Mouse (Mus musculus) hindbrain, postnatal 0 days (tissue): ENCODE data around the gene Ltbp4. TPM values are rescaled to one million over a fixed set of nuclear protein-coding genes. Genes with fewer than 3 reads are reported as not detected.

Experiments
- ATAC-seq: fragments of 200-750 bp; cut with Nextera tagmentation; 2 replicates; pipeline ENCODE4 v1.8.0; 2017; ENCODE audit warnings: mild to moderate bottlenecking, moderate TSS enrichment, moderate library complexity
- DNase-seq: peaks from one replicate; pipeline ENCODE4 v3.0.0-alpha.2; 2015; ENCODE audit warnings: low spot score
- H3K27ac ChIP-seq: fragments of 300-500 bp; sonication (generic); 2 replicates; pipeline ENCODE4 v1.5.1; 2014; ENCODE audit warnings: mild to moderate bottlenecking
- H3K27me3 ChIP-seq: fragments of 300-500 bp; sonication (generic); 2 replicates; pipeline ENCODE4 v1.6.1; 2014; ENCODE audit warnings: low read length, mixed read lengths; ENCODE audit not compliant: insufficient read depth
- H3K36me3 ChIP-seq: fragments of 300-500 bp; sonication (generic); 2 replicates; pipeline ENCODE4 v1.6.1; 2014; ENCODE audit warnings: low read length, mixed read lengths; ENCODE audit not compliant: insufficient read depth
- H3K4me1 ChIP-seq: fragments of 300-500 bp; sonication (generic); 2 replicates; pipeline ENCODE4 v1.6.1; 2014; ENCODE audit warnings: antibody characterized with exemption, low read length, mixed read lengths; ENCODE audit not compliant: insufficient read depth
- H3K4me2 ChIP-seq: fragments of 300-500 bp; sonication (generic); 2 replicates; pipeline ENCODE4 v1.6.1; 2014; ENCODE audit warnings: low read depth, mild to moderate bottlenecking, low read length, moderate library complexity, mixed read lengths
- H3K4me3 ChIP-seq: fragments of 300-500 bp; sonication (generic); 2 replicates; pipeline ENCODE4 v1.5.1; 2014; ENCODE audit warnings: low read length
- H3K9ac ChIP-seq: fragments of 300-500 bp; sonication (generic); replicated peaks from 2 replicates; pipeline ENCODE4 v1.6.1; 2014; ENCODE audit warnings: mild to moderate bottlenecking, low read length, moderate library complexity, mixed read lengths
- H3K9me3 ChIP-seq: fragments of 300-500 bp; sonication (generic); 2 replicates; pipeline ENCODE4 v1.6.1; 2016; ENCODE audit warnings: low read length, mixed read lengths
- CTCF ChIP-seq: IDR thresholded peaks from 2 replicates; pipeline ENCODE4 v1.5.1; 2016; ENCODE audit warnings: antibody characterized with exemption, control low read depth, low read depth
- WGBS: fragments of 180-500 bp; shearing (Covaris S2); extraction: QIAGEN DNeasy Blood & Tissue Kit; methylation state at CpG from one replicate; pipeline ENCODE4 v1.1.7; 2014; 5-methylcytosine and 5-hydroxymethylcytosine counted together
- polyA plus RNA-seq: library from polyadenylated mRNA; unstranded; fragments of >200 nt; fragmentation: Nextera tagmentation; extraction: Ambion mirVana; gene quantifications from 2 replicates; pipeline ENCODE4 v1.2.1, GENCODE M21; 2015
- total RNA-seq: library from RNA; depleted of rRNA; stranded (reverse); fragments of >200 nt; gene quantifications from 2 replicates; pipeline ENCODE4 v1.2.3, GENCODE M21; 2014

Gene Ltbp4
- total and polyA plus RNA-seq, 2 experiments from 2014 or later, result 10.6 to 34.8 TPM

- 0 out of 2 replicates have a peak, but pooled peaks cover 10% of the 10 kb centered on the region for H3K27me3 ChIP-seq
- 0 out of 2 replicates have a peak within 1 kb of the TSS, but pooled peaks have one; percentile 2 for H3K9ac ChIP-seq
- TF ChIP-seq CTCF, result no peak
- peaks cover 6% of the 10 kb centered on the region; the same call in 1 of the 2 replicates for H3K36me3 ChIP-seq
- ATAC-seq (no peak), DNase-seq (no peak)
- peaks cover 12% of the 10 kb centered on the region; the same call in 1 of the 2 replicates for H3K4me1 ChIP-seq
- H3K9me3 ChIP-seq, result no peaks in the 10 kb centered on the region
- peak within 1 kb of the TSS; percentile 81 for H3K4me2 ChIP-seq
- WGBS, result 9% methylated on average over 27 of the region's 27 CpGs
- H3K4me3 ChIP-seq, result peak within 1 kb of the TSS; percentile 72
- 0 out of 2 replicates have a peak within 1 kb of the TSS, but pooled peaks have one; percentile 22 for H3K27ac ChIP-seq
Observed at GRCm38 (mm10) chr7:27356861-27357594, 19.5 kb upstream of the Ltbp4 start, which contains the start of gene Gm20479. Gene Gm20479, minus strand, starts transcription at chr7:27357419.

GRCm38 (mm10) chr7:27356248-27356647 is 18.8 kb upstream of the Ltbp4 start:
- 0 out of 2 replicates have a peak overlapping the region, but pooled peaks have one; percentile 2 for H3K9ac ChIP-seq
- H3K4me1 ChIP-seq, result peaks cover 12% of the 10 kb centered on the region; the same call in 1 of the 2 replicates
- 4% methylated on average over 15 of the region's 16 CpGs for WGBS
- H3K4me3 ChIP-seq, result peak overlapping the region; percentile 72
- no peaks in the 10 kb centered on the region for H3K9me3 ChIP-seq
- H3K27me3 ChIP-seq, result 0 out of 2 replicates have a peak, but pooled peaks cover 10% of the 10 kb centered on the region
- peak; percentile 25 for ATAC-seq
- H3K27ac ChIP-seq, result 0 out of 2 replicates have a peak overlapping the region, but pooled peaks have one; percentile 22
- no peak for DNase-seq
- H3K36me3 ChIP-seq, result peaks cover 6% of the 10 kb centered on the region; the same call in 1 of the 2 replicates
- H3K4me2 ChIP-seq, result peak overlapping the region; percentile 81
- TF ChIP-seq CTCF, result no peak

DNA sequence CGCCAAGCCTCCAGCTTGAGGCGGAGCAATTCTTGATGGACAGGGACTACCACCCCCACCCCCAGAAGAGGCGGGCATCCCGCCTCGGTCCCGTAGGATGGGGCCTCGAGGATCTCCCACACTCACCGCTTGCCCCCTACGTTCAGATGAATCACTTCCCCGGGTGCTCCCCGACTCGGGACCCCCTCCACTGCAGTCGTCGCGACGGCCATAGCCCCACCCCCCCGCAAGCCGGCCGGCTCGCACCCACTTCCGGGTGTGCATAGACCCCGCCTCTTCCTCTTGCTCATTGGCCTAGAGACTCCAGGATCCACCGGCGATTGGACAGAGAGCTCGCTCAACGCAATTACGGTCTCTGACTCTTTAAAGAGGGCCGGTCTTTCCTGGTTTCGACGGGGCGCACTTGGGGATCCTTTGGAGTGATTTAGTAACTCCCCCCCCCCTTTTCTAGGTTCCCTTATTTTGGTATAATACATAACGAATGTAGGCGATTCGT is 18.3 kb upstream of the Ltbp4 start, which contains the start of gene Shkbp1:
Gene Shkbp1, minus strand, starts transcription at position 275 of the 496 bp plus-strand sequence.
- Histone ChIP-seq H3K4me2 (peak within 1 kb of the TSS; percentile 81), H3K4me1 (peaks cover 12% of the 10 kb centered on the region; the same call in 1 of the 2 replicates), H3K36me3 (peaks cover 6% of the 10 kb centered on the region; the same call in 1 of the 2 replicates), H3K9me3 (no peaks in the 10 kb centered on the region), H3K9ac (peak within 1 kb of the TSS; percentile 64), H3K27ac (peak within 1 kb of the TSS; percentile 41; the same call in 1 of the 2 replicates), H3K27me3 (0 out of 2 replicates have a peak, but pooled peaks cover 10% of the 10 kb centered on the region), H3K4me3 (peak within 1 kb of the TSS; percentile 72)
- under 1% methylated on average over 34 of the region's 34 CpGs for WGBS
- TF ChIP-seq CTCF, result no peak
- peak; percentile 94 for DNase-seq
- peak; percentile 95 for ATAC-seq

DNA sequence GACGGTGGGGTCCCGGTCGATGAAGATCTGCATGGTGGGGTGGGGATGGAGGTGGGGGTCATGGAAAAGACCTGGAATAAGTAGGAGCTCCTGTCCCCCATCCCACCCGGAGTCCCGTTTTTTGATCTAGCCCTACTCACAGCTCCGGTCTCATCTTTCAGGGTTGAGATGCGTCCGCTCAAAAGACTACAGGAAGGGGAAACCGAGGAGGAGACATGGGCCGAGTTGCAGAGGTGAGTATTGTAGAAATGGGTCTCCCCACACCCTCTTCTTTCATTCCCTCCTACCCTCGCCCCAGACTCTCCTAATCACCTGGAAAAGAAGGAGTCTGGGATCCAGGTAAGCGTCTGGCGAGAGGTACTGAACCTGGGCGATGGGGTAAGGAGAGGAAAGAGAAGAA is 17.8 kb upstream of the Ltbp4 start:
- H3K4me1 ChIP-seq, result peaks cover 12% of the 10 kb centered on the region; the same call in 1 of the 2 replicates
- peaks cover 10% of the 10 kb centered on the region; the same call in 1 of the 2 replicates for H3K36me3 ChIP-seq
- H3K9me3 ChIP-seq, result no peaks in the 10 kb centered on the region
- peak overlapping the region; percentile 81 for H3K4me2 ChIP-seq
- peak overlapping the region; percentile 64 for H3K9ac ChIP-seq
- H3K27ac ChIP-seq, result peak overlapping the region; percentile 41; the same call in 1 of the 2 replicates
- ATAC-seq, result no peak
- no peak for TF ChIP-seq CTCF
- 0 out of 2 replicates have a peak, but pooled peaks cover 10% of the 10 kb centered on the region for H3K27me3 ChIP-seq
- WGBS, result 8% methylated on average over 14 of the region's 14 CpGs
- peak overlapping the region; percentile 72 for H3K4me3 ChIP-seq
- DNase-seq, result no peak

- no peak overlapping the region for H3K27ac ChIP-seq
- no peaks in the 10 kb centered on the region for H3K9me3 ChIP-seq
- TF ChIP-seq CTCF, result no peak
- H3K36me3 ChIP-seq, result peaks cover 11% of the 10 kb centered on the region; the same call in 1 of the 2 replicates
- DNase-seq (no peak), ATAC-seq (no peak)
- 54% methylated on average over 4 of the region's 4 CpGs for WGBS
- H3K9ac ChIP-seq, result no peak overlapping the region
- H3K4me1 ChIP-seq, result peaks cover 12% of the 10 kb centered on the region; the same call in 1 of the 2 replicates
- H3K4me3 ChIP-seq, result peak overlapping the region; percentile 72
- peak overlapping the region; percentile 81 for H3K4me2 ChIP-seq
- 0 out of 2 replicates have a peak, but pooled peaks cover 10% of the 10 kb centered on the region for H3K27me3 ChIP-seq
Observed at GRCm38 (mm10) chr7:27354783-27355182, 17.3 kb upstream of the Ltbp4 start.

GRCm38 (mm10) chr7:27354144-27354543 is 16.7 kb upstream of the Ltbp4 start:
- peaks cover 11% of the 10 kb centered on the region; the same call in 1 of the 2 replicates for H3K36me3 ChIP-seq
- H3K4me3 ChIP-seq, result peak overlapping the region; percentile 72
- peak; percentile 84 for DNase-seq
- H3K9me3 ChIP-seq, result no peaks in the 10 kb centered on the region
- peaks cover 12% of the 10 kb centered on the region; the same call in 1 of the 2 replicates for H3K4me1 ChIP-seq
- peak; percentile 24; the same call in 1 of the 2 replicates for ATAC-seq
- TF ChIP-seq CTCF, result no peak
- peak overlapping the region; percentile 81 for H3K4me2 ChIP-seq
- H3K27ac ChIP-seq, result no peak overlapping the region
- 31% methylated on average over 6 of the region's 6 CpGs for WGBS
- H3K27me3 ChIP-seq, result 0 out of 2 replicates have a peak, but pooled peaks cover 10% of the 10 kb centered on the region
- H3K9ac ChIP-seq, result no peak overlapping the region
